Mouse (Mus musculus) forelimb bud, embryonic 11.5 days (tissue): ENCODE measurements around the gene Efna3.

ENCODE experiments used
- DNase-seq: peaks from one replicate; pipeline ENCODE4 v3.0.0-alpha.2; 2012; ENCODE audit warnings: low read depth, low spot score

The Efna3 gene

DNA sequence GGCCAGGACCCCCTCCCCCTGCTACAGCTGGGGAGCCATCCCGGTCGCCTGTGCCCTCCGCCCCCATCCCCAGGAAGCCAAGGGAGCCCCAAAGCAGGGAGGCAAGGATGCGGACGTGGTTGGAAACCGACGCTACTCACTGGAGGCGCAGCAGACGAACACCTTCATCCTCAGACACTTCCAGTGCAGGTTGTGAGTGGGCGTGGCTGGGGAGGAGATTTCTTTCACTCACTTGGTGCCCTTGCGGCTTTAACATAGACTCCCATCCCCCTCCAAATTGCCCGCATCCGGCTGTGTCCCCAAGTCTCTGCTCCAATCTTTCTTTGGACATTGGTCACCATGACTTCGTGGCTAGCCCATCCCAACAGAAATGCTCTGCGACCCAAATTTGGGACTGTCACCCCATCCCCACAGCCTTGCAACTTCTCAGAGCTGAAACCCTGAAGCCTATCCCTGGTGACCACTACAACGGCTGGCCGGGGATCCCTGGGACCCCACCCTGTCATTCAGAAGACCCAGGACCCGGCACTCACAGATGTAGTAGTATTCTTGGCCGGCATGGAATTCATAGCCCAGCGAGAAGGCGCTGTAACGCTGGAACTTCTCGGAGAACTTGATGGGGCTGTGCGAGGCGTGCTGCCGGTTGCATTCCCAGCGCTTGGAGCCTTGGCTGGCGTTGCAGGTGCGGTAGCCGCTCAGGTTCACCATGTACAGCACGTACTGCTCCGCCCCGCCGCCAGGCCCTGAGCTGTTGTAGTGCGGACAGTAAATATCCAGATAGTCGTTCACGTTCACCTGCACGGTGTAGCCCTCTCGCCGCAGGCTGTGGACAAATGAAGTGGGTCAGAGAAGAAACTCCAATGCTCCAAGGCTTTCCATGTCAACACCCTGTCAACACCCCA is 6.6 kb downstream of the Efna3 start:
- DNase-seq = no peak

DNA sequence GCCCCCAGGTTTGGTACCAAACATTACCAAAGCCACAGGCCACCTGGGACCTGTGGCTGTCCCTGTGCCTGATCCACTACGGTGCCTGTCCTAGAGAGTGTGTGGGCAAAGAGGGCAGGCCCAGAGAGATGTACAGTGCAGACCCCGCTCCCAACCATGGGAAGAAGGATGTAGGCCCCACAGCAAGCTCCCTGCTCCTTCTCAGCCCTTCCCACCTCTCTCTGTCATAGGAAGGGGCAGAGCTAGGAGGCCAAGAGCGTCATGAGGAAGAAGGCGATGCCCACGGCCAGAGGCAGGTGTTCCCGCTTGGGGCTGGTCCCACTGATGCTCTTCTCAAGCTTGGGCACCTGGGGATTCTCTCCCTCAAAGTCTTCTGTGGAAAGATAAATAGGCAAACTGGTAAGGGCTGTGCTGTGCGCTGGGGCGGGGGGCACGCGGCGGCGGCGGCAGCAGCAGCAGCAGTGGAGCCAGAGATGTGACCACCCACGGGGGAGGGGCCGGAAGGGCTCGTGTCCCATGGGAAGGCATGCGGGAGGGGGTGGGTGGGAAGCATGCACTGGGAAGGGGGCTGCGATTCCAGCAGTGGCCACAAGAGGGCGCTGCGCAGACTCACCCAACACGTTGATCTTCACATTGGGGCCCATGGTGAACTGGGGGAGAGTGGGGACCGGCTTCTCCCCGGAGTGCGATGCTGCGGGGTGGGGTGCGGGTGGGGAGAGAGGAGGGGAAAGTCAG is 7.4 kb downstream of the Efna3 start:
- DNase-seq = peak; percentile 83

DNA sequence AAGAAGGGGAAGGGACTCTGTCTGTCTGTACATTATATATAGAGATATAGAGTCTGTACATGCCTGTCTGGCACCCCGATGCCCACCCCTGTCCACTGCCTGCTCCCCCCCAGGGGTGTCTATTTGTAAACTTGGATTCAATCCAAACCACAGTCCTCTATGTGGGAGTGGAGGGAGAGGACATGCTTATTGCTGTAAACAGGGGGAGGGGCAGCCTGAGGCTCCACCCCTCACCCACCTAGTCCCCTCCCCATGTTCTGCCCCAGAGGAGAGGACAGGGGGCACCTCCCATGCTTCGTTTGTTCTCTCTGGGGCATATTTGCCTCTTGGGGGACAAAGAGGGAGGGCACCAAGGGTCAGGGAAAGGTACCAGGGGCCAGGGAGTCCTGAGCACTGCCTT is 8.0 kb downstream of the Efna3 start:
- DNase-seq = no peak

DNA sequence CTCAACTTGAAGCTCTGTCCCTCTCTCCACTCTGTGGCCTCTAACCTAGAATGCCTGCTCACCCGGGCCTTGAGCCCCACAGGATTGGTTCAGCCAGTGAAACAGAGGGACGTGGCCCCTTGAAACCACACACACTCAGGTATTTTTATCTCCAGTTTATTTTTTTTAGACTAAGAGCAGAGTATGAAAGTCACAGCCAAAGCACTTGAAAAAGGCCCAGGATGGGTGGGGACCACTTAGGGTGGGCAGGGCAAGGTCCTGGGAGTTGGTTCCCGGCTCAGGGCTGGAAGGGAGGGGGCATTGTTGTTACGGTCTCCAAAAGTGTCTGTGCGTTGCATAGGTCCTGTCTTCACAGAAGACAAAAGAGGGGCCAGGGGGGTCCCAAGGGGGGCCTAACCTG is 8.4 kb downstream of the Efna3 start:
- no peak for DNase-seq

DNA sequence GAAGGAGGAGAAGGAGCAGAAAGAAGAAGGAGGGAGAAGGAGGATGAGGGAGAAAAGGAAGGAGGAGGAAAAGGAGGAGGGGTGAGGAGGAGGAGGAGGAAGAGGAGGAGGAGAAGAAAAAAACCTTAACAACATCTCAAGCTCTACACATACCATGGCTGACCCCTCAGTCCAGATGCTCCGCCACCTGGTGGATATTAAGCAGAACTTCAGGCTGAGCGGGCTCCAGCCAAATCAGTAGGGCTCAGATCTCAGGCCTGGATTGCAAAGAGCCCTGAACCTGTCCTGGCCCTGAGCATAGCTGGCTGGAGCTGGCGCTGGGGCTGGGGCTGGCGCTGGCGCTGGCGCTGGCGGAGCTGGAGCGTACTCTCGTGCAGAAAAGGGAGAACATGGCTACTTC is 14.7 kb downstream of the Efna3 start:
- peak; percentile 77 for DNase-seq

DNA sequence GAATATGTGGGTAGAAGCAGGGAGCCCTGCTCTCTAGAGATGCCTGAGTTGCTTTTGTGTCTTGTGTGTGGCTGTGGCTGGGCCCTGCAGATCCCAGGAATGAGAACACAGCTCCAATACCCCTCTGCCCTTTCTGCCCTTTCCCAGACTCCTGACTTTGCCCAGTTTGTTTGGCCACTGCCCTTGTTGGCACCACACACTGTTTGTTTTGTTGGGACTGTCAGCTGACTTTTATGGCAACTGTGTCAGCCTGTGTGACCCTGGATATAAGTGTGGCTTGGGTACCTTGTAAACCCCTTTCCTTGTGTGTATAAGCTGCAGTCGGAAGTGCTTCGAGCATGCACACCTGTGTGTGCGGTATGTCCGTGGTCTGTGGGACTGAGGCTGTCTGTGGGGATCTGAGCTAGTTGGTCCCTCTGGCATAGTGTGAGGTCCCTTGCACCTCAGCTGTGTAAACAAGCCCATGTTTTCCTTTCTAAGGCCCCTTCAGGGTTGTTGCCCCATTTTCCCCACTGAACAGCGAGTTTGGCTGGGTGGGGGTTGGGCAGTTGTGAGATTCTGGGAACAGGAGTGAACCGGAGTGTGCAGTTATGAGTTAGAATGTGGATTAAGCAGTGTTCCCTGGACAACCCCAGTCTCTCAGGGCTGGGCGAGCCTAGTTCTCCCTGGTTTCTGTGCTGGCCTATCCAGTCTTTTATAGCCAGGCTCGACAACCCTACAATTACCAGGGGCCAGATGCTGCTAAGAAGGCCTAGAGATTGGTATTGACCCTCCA is 17.0 kb downstream of the Efna3 start:
- no peak for DNase-seq

DNA sequence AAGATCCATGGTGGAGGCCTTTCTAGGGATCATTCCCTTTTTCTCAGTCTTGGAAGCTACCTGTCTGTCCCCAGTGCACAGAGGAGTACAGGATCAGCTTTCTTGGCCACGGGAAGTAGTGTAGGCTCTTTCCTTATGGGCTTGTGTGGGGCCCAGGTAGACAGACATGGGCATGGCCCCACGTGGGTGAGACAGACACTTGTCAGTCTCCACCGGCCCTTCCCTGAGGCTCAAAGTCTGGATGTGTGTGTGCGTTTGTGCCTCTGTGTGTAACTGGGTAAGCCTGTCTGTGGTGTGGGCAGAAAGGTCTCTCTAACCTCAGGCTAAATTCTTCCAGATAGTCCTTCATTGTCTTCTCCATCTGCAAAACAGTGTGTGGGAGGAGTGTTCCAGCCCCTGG is 17.7 kb downstream of the Efna3 start:
- no peak for DNase-seq

DNA sequence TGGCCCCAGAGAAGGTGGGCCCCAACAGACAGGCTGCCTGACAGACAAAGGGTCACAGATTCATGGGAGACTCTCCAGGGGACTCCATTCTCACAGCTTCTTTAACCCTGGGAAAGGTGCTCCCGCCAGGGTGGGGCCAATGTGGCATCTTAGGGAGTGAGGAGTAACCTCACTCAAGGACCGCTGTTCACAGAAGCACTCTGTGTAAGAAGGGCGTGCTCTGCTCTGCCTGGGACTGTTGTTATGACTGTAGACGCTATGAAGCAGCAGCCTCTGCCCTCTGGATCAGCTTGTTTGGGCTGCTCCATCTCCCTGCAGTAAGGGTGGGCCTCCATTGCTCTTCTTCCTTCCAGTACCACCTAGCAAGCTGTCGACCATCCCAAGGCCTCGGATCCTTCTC is 18.3 kb downstream of the Efna3 start:
- DNase-seq = no peak

DNA sequence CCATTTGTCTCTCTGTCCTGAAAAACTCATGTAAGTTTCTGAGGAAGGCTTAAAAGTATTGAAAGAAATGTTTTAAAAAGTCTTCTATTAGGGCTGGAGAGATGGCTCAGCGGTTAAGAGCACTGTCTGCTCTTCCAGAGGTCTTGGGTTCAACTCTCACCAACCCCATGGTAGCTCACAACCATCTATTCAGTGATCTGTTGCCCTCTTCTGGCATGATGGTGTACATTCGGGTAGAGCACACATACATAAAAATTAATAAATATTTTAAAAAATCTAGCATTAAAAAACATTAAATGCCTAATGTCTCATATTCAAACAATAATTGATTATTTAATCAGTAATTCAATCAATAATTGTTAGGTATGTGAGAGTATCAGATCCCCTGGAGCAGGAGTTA is 22.3 kb downstream of the Efna3 start:
- DNase-seq = no peak

DNA sequence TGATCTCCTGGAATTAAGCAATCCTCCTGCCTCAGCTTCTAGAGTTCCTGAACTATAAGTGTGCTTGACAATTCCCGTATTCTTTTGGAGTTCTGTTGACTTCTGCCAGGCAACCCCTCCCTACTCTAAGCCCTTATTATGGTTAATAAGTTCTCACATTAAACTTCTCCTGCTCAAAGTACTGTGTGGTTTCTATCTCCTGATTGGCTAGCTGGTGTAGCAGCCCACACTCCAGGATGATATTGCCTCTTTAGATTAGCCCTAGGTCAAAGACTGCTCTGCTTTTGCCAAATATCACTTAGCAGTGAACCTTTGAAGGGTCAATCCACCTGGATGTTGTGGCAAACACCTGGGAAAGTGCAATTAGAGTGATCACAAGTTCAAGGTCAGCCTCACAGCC is 22.7 kb downstream of the Efna3 start:
- DNase-seq = no peak

DNA sequence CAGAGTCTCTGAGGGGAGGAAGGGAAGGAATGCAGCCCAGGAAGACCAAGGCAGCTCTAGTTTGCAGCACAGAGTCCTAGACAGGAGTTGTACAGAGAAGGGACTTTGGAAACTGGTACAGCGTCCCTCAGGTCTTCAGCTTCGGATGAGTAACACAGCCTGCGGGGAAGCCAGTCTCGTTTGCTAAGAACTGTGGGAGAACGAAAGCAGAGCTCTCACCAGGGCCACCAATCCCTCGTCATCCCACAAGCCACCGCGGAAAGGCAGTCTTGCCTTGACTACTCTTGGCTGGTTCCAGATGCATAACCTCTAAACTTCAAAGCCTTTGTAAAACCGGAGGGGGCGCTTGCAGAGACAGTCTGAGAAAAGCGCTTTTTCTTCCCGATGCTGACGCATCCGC is 23.3 kb downstream of the Efna3 start:
- DNase-seq = no peak

DNA sequence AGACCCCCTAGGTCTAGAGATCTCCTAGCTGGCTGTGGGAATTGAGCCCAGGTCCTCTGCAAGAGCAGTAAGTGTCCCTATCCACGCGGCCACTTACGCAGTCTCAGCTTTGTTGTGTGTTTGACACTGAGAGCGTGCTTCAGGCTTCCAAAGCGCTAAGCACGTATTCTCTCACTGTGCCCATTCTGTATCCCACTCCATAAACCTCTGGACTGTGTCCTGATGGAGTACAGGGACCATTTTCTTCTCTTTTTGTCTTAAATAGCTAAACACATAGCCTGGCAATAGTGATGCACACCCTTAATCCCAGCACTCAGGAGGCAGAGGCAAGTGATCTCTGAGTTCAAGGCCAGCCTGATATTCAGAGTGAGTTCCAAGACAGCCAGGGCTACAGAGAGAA is 23.9 kb downstream of the Efna3 start:
- DNase-seq = no peak

DNA sequence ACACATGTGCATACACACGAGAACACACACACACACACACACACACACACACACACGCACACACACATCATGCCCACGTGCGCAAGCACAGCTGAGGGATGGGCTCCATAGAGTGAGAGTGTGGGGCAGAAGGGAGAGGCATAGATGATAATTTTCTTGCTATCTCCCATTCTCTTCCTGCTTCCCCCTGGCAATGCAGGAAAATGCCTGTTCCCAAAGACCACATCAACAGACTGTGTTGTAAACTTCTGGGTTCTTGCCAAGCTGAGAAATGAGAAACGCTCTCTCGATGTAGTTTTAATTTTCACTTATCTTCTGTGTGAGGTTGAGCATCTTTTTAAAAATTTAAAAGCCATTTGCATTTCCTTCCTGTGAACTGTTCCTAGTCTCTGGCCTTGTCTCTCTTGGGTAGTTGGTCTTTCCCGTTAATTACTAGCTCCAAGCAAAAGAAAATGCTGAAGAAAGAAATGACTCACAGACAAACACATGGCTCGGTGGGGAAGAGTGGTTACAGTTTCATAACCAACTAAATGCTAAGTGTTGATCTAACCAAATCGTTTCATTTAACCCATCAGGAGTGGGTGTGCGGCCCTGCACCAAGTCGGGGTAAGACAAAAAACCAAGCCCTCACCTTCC is 25.9 kb downstream of the Efna3 start:
- DNase-seq = no peak

DNA sequence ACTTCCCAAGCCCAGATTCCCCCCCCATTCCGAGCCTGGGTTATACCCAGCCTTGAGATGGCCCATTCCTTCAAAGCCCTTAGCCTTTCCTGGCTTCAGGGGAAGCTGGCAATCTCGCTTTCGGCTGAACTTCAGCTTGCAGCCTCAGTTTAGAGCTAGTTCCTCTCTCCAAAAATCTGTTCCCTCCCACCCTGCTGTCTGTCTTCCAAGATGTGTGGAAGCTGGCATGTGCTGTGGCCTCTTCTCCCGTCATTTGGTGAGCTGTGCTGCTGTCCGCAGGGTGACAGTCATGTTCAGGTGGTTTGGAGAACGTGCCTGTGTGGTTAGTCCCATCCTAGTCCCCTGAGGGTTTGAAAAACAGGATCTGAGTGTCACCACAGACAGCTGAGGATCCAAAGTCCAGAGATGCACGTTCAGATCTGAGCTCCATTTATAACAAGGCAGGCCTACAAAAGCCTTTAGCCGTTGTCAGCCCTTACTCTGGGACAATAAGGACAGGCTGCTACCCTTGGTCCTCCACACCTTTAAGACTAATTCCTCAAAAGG is 27.0 kb downstream of the Efna3 start:
- no peak for DNase-seq

DNA sequence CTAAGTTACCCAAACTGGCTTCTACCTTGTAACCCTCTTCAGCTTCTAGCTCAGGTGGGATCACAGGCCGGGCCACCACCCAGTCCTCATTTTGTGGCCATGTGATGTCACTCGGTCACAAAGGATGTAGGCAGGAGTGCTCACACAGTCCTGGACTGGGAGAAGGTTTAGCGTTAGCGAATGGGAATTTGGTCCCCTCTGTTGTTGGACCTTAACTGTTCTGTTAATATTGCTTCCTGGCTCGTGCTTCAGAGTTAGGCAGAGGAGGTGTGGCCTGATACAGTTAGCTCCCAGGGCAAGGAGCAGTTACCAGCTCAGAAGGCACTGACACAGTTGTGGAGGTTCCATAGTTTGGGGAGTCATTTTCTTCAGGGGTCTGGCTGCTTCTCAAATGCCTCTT is 28.6 kb downstream of the Efna3 start:
- DNase-seq = no peak

DNA sequence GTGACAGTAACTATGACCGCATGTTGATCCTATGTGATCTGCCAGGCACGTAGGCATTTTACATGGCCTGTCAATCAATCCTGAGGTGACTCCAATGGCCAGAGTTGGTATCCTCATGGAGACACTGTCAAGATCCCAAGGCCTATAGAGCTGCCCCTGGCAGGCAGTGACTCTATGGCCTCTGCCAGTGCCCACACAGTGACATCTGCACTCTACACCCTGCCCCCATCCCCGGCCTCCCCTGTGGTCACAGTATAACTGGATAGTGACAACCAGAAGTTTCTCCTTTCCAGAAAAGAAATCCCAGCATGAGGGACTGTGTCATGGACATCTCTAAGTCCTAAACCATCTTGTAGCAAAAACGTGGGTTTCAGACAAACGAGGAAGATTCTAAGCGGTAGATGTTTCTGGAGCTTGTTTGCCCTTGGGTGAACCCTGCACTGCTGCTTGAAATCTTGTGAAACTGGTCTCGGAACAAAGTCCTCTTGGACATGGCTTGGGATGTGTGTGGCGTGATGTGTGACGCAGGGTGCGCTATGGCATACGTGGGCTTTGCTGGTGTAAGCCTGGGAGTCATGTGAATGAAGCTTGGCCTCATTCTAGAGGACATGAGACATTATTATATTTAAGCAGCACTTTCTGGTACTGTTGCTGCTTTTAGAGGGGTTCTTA is 29.4 kb downstream of the Efna3 start:
- no peak for DNase-seq

DNA sequence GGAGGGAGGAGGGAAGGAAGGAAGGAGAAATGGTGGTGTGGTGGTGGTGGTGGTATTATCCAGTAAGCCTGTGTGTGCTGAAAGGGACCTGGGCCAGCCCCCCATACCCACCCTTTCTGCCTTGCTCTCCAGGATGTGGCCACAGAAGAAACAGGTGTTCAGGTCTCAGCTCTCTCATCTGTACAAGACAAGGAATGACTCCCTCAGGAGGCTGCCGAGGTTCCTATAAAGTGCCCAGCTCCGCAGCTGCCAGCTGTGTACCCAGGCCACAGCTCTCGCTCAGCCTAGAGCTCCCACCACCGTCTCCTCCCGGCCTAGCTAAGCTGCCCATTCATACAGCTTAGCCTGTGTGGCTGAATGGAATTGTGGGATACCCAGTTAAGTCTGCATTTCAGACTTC is 30.5 kb downstream of the Efna3 start:
- no peak for DNase-seq

DNA sequence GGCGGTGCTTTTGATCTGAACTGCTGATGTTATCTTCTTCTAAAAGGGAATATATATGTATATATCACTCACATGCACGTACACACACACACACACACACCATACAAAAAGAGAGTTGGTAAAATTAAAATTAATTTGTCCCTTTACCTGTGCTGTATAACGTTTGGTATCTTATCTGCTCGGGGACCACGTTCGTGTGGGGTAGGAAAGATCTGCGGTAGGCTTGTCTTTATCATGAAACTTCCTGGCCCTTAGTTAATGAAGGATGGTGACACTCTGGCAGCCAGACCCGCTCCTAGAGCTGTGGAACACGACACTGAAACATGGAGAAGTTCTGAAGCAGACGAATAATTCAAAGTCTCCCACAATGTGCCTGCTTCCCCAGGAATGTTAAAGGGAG is 30.9 kb downstream of the Efna3 start:
- DNase-seq = no peak

DNA sequence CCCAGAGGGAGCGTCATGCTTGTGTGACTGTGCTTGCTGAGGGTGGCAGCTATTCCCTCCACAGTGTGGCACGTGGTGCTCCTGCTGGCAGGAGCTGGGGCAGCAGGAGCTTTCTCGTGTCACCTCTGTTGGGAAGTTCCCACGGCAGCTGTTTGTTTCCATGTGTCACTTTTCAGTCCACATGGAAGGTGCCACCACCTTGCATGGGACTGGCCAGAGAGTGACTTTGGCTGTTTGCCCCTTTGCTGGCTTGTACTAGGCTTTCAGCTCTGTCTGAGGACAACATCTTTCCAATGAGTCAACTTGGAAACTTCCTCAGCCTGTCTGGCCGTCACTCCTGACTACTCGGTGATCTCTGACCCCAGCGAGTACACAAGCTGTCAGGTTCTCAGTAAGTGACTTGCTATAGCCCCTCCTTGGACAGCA is 34.2 kb downstream of the Efna3 start:
- no peak for DNase-seq

DNA sequence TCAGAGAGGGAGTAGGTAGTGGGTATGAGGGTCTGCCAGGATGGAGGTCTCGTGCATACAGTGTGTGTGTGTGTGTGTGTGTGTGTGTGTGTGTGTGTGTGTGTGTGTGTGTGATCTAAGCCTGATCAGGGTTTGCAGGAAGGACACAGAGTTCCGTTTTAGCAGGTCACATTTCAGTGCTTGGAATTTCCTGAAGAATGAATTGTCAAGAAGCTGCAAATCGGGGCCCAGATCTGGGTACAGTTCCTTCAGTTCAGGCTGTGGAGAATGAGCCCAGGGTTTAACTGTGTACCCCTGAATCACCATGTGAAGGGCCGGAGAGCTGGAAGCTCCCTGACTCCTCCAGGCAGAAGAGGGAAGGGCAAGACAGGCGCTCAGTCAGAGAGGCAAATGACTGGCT is 35.5 kb downstream of the Efna3 start:
- DNase-seq = no peak

DNA sequence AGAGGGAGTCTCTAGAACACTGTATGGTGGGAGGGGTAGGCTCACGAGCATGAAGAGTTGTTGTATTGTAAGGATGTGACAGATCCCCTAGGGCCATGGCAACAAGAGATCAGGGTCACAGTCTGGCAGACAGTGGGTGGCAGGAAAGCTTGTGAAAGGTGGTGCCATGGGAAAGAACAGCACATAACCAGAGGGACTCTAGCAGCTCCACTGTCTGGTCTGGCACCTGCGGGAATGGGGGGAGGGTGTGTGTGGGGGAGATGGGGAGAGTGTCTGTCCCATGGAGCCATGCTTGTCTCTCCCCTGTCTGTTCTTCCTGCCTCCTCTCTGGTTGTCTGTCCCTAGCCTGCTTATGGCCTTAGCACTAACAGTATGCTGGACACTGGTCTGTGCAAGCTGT is 37.2 kb downstream of the Efna3 start:
- DNase-seq = no peak
